Mouse (Mus musculus) left cerebral cortex, adult 2 months (tissue): ENCODE data around the gene P2ry12. TPM values are rescaled to one million over a fixed set of nuclear protein-coding genes. Genes with fewer than 3 reads are reported as not detected.
A peak's percentile ranks its signal among the peaks of the same experiment; 100 is the strongest.

Source experiments
- DNase-seq, 2 experiments: peaks; one replicate each; pipeline ENCODE4 v3.0.0; 2021 to 2022; ENCODE audit warnings: low spot score in 2 of 2, mixed read lengths in 1 of 2; ENCODE audit errors: extremely low spot score in 1 of 2
- H3K27ac ChIP-seq: fragments of 200-600 bp; 2 replicates; pipeline ENCODE4 v1.8.1; 2022
- H3K4me3 ChIP-seq: fragments of 200-600 bp; 2 replicates; pipeline ENCODE4 v1.8.1; 2022
- CTCF ChIP-seq: fragments of 200-600 bp; IDR thresholded peaks from 2 replicates; pipeline ENCODE4 v1.8.1; 2022; ENCODE audit warnings: antibody characterized with exemption, mild to moderate bottlenecking, moderate library complexity
- intact Hi-C: fragments of 180-260 bp; cut with DNase I; formaldehyde crosslinking; loops from one replicate; pipeline ENCODE4 v1.15.1; 2025
- total RNA-seq, 2 experiments: library from RNA; stranded (reverse); gene quantifications; 2 replicates each; pipeline ENCODE4 v1.2.3; 2021

The P2ry12 gene
- total RNA-seq, 2 experiments from 2014 or later: 34.1 to 35.0 TPM

- DNase-seq: no peak
- no peak overlapping the region for H3K27ac ChIP-seq
- TF ChIP-seq CTCF: no peak
- intact Hi-C loops: no loop called here
- no peak overlapping the region for H3K4me3 ChIP-seq
These were observed 8.1 kb upstream of the P2ry12 start for GRCm38 (mm10) chr3:59270811-59271210.

DNA sequence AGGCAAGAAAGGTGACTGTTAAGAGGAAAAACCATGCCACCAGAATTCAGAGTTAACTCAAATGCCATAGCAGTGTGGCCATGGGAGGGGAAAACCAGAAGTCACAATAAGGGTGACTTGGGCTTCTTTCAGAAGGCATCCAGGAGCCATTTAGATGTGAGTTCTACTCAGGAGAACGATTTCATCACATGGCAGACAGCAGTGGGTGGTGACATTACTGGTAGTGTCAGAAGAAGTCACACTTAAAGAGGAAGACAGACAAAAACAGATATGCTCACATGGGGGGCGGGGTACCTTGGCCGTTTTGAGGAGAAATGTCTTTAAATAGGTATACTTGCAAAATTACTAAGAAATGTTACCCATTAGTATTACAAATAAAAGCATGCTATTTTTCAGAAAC is 1.3 kb upstream of the P2ry12 start:
- no peak for DNase-seq
- no peak overlapping the region for H3K4me3 ChIP-seq
- no peak for TF ChIP-seq CTCF
- no peak overlapping the region; the same call in 1 of the 2 replicates for H3K27ac ChIP-seq
- intact Hi-C loops: no loop called here

GRCm38 (mm10) chr3:59263417-59263816 is 746 bp upstream of the P2ry12 start:
- no peak overlapping the region for H3K4me3 ChIP-seq
- DNase-seq: no peak
- intact Hi-C loops: no loop called here
- H3K27ac ChIP-seq: peak overlapping the region; percentile 50; the same call in 1 of the 2 replicates
- TF ChIP-seq CTCF: no peak

DNA sequence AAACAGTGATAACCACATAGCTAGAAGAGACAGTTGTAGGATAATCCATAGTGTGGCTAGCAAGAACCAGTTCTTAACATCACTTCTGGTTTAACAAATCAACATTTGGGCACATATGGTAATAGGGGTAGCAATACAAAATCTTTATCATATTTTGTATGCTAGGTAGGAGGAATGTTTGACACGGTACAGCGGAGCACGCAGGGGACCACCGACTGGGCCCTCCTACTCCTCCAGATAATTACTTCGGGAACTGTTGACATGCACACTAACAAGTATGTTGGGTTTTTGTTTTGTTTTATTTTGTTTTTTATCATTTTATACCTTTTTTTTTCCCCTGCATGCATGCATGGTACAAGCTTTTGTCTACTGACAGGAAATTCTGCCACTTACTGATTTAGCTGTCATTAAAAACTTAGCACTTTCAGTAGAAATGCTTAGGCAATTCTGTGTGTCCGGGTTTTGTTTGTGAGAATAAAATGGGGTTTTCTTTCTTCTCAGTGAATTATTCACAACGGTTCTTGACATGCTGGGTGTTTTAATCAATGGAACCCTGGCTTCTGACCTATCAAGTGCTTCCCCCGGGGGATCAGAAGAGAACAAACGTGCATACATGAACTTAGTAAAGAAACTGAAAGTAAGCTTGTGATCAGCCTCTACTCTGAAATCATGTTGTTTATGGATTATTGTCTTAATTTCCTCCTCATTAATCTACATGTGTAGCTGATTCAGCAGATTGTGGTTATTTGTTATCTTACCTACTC is 780 bp downstream of the P2ry12 start:
- no peak overlapping the region for H3K4me3 ChIP-seq
- H3K27ac ChIP-seq: peak overlapping the region; percentile 4; the same call in 1 of the 2 replicates
- TF ChIP-seq CTCF: no peak
- DNase-seq: no peak
- intact Hi-C loops: no loop called here

DNA sequence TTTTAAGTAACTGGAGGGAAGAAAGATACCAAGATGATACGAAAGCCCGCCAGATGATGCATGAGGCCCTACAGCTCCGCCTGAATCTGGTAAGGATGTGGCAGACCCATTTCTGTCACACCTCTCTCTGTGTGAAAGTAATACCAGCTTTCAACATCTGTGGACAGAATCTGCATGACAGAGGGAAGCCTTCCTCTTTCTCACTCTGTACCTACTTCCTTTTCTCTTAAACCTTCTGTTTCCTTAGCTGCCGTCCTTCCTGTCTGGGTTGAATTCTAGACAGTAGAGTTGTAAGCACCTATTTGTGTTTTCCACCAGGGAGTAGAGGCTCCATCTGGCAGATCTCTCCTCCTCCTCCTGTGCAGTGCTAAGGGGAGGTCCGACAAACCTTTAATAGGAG is 1.9 kb downstream of the P2ry12 start:
- no peak for DNase-seq
- Histone ChIP-seq H3K27ac (no peak overlapping the region), H3K4me3 (no peak overlapping the region)
- intact Hi-C loops: no loop called here
- TF ChIP-seq CTCF: no peak

GRCm38 (mm10) chr3:59257740-59258664 is 4.7 kb downstream of the P2ry12 start:
- no peak for TF ChIP-seq CTCF
- intact Hi-C loops: no loop called here
- no peak overlapping the region for H3K27ac ChIP-seq
- no peak for DNase-seq
- no peak overlapping the region for H3K4me3 ChIP-seq

GRCm38 (mm10) chr3:59250454-59250853 is 12.2 kb downstream of the P2ry12 start:
- intact Hi-C loops: no loop called here
- no peak for TF ChIP-seq CTCF
- DNase-seq: no peak
- Histone ChIP-seq H3K27ac (no peak overlapping the region), H3K4me3 (no peak overlapping the region)

DNA sequence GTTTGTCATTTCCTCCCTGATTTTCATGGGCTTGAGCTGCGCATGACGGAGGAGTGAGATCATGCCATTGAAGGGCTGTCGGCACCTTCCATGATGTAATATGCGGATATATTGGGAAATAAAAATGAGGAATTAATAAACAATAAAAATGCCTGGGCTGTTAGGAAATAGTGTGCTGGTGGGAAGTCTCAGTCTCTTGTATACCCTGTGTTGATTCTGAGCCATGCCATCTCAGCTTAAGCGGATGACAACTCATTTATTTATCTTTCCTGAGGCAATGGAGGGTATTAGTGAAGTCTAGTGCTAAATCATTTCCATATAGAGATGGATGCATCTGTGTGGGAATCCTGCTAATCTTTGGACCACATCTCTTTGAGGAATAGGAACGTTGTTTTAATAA is 14.6 kb downstream of the P2ry12 start:
- Histone ChIP-seq H3K4me3 (no peak overlapping the region), H3K27ac (no peak overlapping the region)
- no peak for DNase-seq
- intact Hi-C loops: no loop called here
- TF ChIP-seq CTCF: no peak

DNA sequence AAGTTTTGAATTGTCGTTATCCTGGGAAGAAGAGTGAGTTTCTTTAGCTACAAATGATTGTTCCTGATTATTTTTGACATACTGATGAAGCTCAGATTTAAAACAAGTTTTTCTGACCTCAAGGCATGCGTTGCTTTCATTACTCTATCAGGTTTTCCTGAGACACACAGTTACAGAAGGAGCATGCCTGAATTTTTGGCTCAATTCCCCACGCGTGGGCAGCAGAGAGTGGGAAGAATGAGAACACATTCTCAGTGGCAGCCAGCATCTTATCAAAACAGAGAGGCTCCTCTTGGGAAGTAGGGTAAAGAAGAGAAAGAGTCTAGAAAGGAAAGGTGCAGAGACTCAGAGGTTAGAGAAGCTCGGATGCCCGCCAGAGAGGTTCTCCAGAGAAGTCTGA is 19.3 kb downstream of the P2ry12 start:
- intact Hi-C loops: no loop called here
- TF ChIP-seq CTCF: no peak
- peak; percentile 75 to 82 for DNase-seq
- H3K4me3 ChIP-seq: no peak overlapping the region
- no peak overlapping the region for H3K27ac ChIP-seq

- no peak for TF ChIP-seq CTCF
- intact Hi-C loops: no loop called here
- Histone ChIP-seq H3K27ac (no peak overlapping the region), H3K4me3 (no peak overlapping the region)
- DNase-seq: no peak
These were observed 27.8 kb downstream of the P2ry12 start for GRCm38 (mm10) chr3:59234878-59235277.

DNA sequence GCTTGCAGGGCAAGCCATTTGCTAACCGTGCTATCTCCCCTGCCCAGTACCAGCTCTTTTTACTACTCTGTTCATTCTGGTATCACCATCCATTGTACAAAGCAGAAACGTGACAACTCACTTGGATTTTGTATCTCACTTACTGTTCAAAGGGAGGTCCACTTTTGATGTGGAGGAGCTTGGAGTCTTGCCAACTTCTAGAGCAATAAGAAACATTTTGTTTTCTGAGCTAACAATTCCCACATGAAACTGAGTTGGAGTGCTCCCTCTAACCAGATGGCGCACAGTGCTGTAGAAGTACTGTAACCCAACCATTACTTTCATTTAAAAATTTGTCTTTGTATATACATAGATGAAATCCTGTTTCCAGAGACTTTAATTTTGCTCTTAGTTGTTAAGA is 31.8 kb downstream of the P2ry12 start:
- intact Hi-C loops: no loop called here
- no peak overlapping the region for H3K4me3 ChIP-seq
- no peak for TF ChIP-seq CTCF
- peak overlapping the region; percentile 47; the same call in 1 of the 2 replicates for H3K27ac ChIP-seq
- DNase-seq: no peak
